Mouse (Mus musculus) c-Kit-positive CD71-positive TER-119-negative erythroid progenitor cells, embryonic 14.5 days (primary cell): ENCODE measurements around the gene Crebbp.
"Not testable (repeated sequence)": the region's sequence is repeated elsewhere in the genome, so short reads cannot be mapped to it uniquely, and the experiment has no call there.

Experiments
- DNase-seq: peaks from one replicate; pipeline ENCODE4 v3.0.0-alpha.2; 2013; ENCODE audit warnings: low read depth

The Crebbp gene

GRCm38 (mm10) chr16:4153121-4153520 lies 60.7 kb downstream of the Crebbp start:
- no peak for DNase-seq

- no peak for DNase-seq
These were observed 75.3 kb downstream of the Crebbp start for GRCm38 (mm10) chr16:4138541-4138940.

- DNase-seq = peak; percentile 15
These were observed 80.0 kb downstream of the Crebbp start for GRCm38 (mm10) chr16:4133754-4134153.

GRCm38 (mm10) chr16:4128894-4129293 lies 84.9 kb downstream of the Crebbp start:
- DNase-seq = no peak

- DNase-seq = peak; percentile 41
These were observed 96.7 kb downstream of the Crebbp start for GRCm38 (mm10) chr16:4117072-4117471.

- DNase-seq = no peak
These were observed 113.4 kb downstream of the Crebbp start for GRCm38 (mm10) chr16:4100374-4100773.

GRCm38 (mm10) chr16:4097521-4097920 lies 116.3 kb downstream of the Crebbp start:
- DNase-seq = no peak

GRCm38 (mm10) chr16:4096898-4097297 lies 116.9 kb downstream of the Crebbp start:
- no peak for DNase-seq

GRCm38 (mm10) chr16:4096141-4096540 lies 117.7 kb downstream of the Crebbp start:
- no peak for DNase-seq

- no peak for DNase-seq
These were observed 126.4 kb downstream of the Crebbp start for GRCm38 (mm10) chr16:4087214-4087913.

GRCm38 (mm10) chr16:4085851-4086387 lies 127.9 kb downstream of the Crebbp start:
- no peak for DNase-seq

GRCm38 (mm10) chr16:4085051-4085450 lies 128.7 kb downstream of the Crebbp start:
- DNase-seq = no peak

GRCm38 (mm10) chr16:4080419-4080818 lies 133.4 kb downstream of the Crebbp start:
- DNase-seq = not testable (repeated sequence)

GRCm38 (mm10) chr16:4079656-4080055 lies 134.1 kb downstream of the Crebbp start:
- DNase-seq = no peak

- not testable (repeated sequence) for DNase-seq
These were observed 135.5 kb downstream of the Crebbp start for GRCm38 (mm10) chr16:4078302-4078701.

- DNase-seq = peak; percentile 85
These were observed 136.3 kb downstream of the Crebbp start, which contains the start of gene Trap1 for GRCm38 (mm10) chr16:4077384-4078061. TSS of gene Trap1 (minus strand) at chr16:4077827.

GRCm38 (mm10) chr16:4074836-4075235 lies 139.0 kb downstream of the Crebbp start:
- DNase-seq = no peak

- DNase-seq = no peak
These were observed 139.5 kb downstream of the Crebbp start for GRCm38 (mm10) chr16:4074297-4074696.

GRCm38 (mm10) chr16:4068588-4068987 lies 145.2 kb downstream of the Crebbp start:
- no peak for DNase-seq

- DNase-seq = no peak
These were observed 148.9 kb downstream of the Crebbp start for GRCm38 (mm10) chr16:4064945-4065344.

- no peak for DNase-seq
These were observed 160.0 kb downstream of the Crebbp start for GRCm38 (mm10) chr16:4053811-4054210.

GRCm38 (mm10) chr16:4052601-4053000 lies 161.2 kb downstream of the Crebbp start:
- no peak for DNase-seq

- DNase-seq = no peak
These were observed 168.3 kb downstream of the Crebbp start for GRCm38 (mm10) chr16:4045524-4045923.
